Mouse (Mus musculus) midbrain, embryonic 10.5 days (tissue): Measurements from ENCODE around the gene Ap3b1. TPM values are rescaled to one million over a fixed set of nuclear protein-coding genes. Genes with fewer than 3 reads are reported as not detected.

Experiments used
- DNase-seq: peaks from one replicate; pipeline ENCODE4 v3.0.0-alpha.2; 2017; ENCODE audit warnings: low spot score
- H3K27ac ChIP-seq: fragments of 300-500 bp; sonication (generic); replicated peaks from 2 replicates; pipeline ENCODE4 v1.5.1; 2016; ENCODE audit warnings: mild to moderate bottlenecking
- H3K27me3 ChIP-seq: fragments of 300-500 bp; sonication (generic); 2 replicates; pipeline ENCODE4 v1.6.1; 2016; ENCODE audit warnings: low read depth, mild to moderate bottlenecking; ENCODE audit not compliant: poor library complexity, severe bottlenecking
- H3K36me3 ChIP-seq: fragments of 300-500 bp; sonication (generic); 2 replicates; pipeline ENCODE4 v1.6.1; 2016; ENCODE audit warnings: mild to moderate bottlenecking, moderate library complexity
- H3K4me1 ChIP-seq: fragments of 300-500 bp; sonication (generic); 2 replicates; pipeline ENCODE4 v1.6.1; 2016
- H3K4me3 ChIP-seq: fragments of 300-500 bp; sonication (generic); 2 replicates; pipeline ENCODE4 v1.5.1; 2016; ENCODE audit warnings: mild to moderate bottlenecking, moderate library complexity
- H3K9me3 ChIP-seq: fragments of 300-500 bp; sonication (generic); replicated peaks from 2 replicates; pipeline ENCODE4 v1.6.1; 2016; ENCODE audit warnings: mild to moderate bottlenecking
- WGBS: fragments of 180-500 bp; shearing (Covaris S2); methylation state at CpG from one replicate; pipeline ENCODE4 v1.1.7; 2016; 5-methylcytosine and 5-hydroxymethylcytosine counted together
- polyA plus RNA-seq: library from polyadenylated mRNA; unstranded; fragments of >200 nt; fragmentation: Nextera tagmentation; extraction: Ambion mirVana; gene quantifications from 2 replicates; pipeline ENCODE4 v1.2.1, GENCODE M21; 2016

Ap3b1 gene
- polyA plus RNA-seq, 1 experiment from 2014 or later, result 35.6 TPM

- Histone ChIP-seq H3K27me3 (no peaks in the 10 kb centered on the region), H3K27ac (no peak overlapping the region), H3K9me3 (no peaks in the 10 kb centered on the region), H3K4me1 (peaks cover 7% of the 10 kb centered on the region), H3K36me3 (no peaks in the 10 kb centered on the region), H3K4me3 (no peak overlapping the region)
- WGBS, result 82% methylated on average over 8 of the region's 8 CpGs
- no peak for DNase-seq
These were observed 23.3 kb downstream of the Ap3b1 start for GRCm38 (mm10) chr13:94381829-94382675.

GRCm38 (mm10) chr13:94384931-94385570 lies 26.3 kb downstream of the Ap3b1 start:
- 82% methylated on average over 3 of the region's 3 CpGs for WGBS
- no peak overlapping the region for H3K27ac ChIP-seq
- H3K27me3 ChIP-seq, result no peaks in the 10 kb centered on the region
- no peak overlapping the region for H3K4me3 ChIP-seq
- no peak for DNase-seq
- H3K4me1 ChIP-seq, result 0 out of 2 replicates have a peak, but pooled peaks cover 3% of the 10 kb centered on the region
- no peaks in the 10 kb centered on the region for H3K36me3 ChIP-seq
- H3K9me3 ChIP-seq, result no peaks in the 10 kb centered on the region

GRCm38 (mm10) chr13:94388566-94388965 lies 29.8 kb downstream of the Ap3b1 start:
- Histone ChIP-seq H3K4me3 (no peak overlapping the region), H3K9me3 (no peaks in the 10 kb centered on the region), H3K27ac (no peak overlapping the region), H3K36me3 (peaks cover 16% of the 10 kb centered on the region), H3K4me1 (0 out of 2 replicates have a peak, but pooled peaks cover 3% of the 10 kb centered on the region), H3K27me3 (no peaks in the 10 kb centered on the region)
- DNase-seq, result no peak
- 86% methylated on average over 3 of the region's 3 CpGs for WGBS

GRCm38 (mm10) chr13:94389541-94389940 lies 30.8 kb downstream of the Ap3b1 start:
- WGBS, result 95% methylated on average over 2 of the region's 2 CpGs
- Histone ChIP-seq H3K27ac (no peak overlapping the region), H3K27me3 (no peaks in the 10 kb centered on the region), H3K4me3 (no peak overlapping the region), H3K9me3 (no peaks in the 10 kb centered on the region), H3K4me1 (0 out of 2 replicates have a peak, but pooled peaks cover 3% of the 10 kb centered on the region), H3K36me3 (peaks cover 23% of the 10 kb centered on the region)
- no peak for DNase-seq

- no peaks in the 10 kb centered on the region for H3K27me3 ChIP-seq
- no peaks in the 10 kb centered on the region for H3K4me1 ChIP-seq
- DNase-seq, result no peak
- 91% methylated on average over 5 of the region's 5 CpGs for WGBS
- H3K27ac ChIP-seq, result no peak overlapping the region
- no peaks in the 10 kb centered on the region for H3K9me3 ChIP-seq
- H3K36me3 ChIP-seq, result peaks cover 47% of the 10 kb centered on the region
- no peak overlapping the region for H3K4me3 ChIP-seq
These were observed 33.5 kb downstream of the Ap3b1 start for GRCm38 (mm10) chr13:94392282-94392681.

- no peak overlapping the region for H3K4me3 ChIP-seq
- H3K27ac ChIP-seq, result no peak overlapping the region
- peaks cover 50% of the 10 kb centered on the region for H3K36me3 ChIP-seq
- 87% methylated on average over 9 of the region's 9 CpGs for WGBS
- no peaks in the 10 kb centered on the region for H3K9me3 ChIP-seq
- H3K27me3 ChIP-seq, result no peaks in the 10 kb centered on the region
- H3K4me1 ChIP-seq, result no peaks in the 10 kb centered on the region
- no peak for DNase-seq
These were observed 35.7 kb downstream of the Ap3b1 start for GRCm38 (mm10) chr13:94394486-94394885.

- Histone ChIP-seq H3K36me3 (peaks cover 50% of the 10 kb centered on the region), H3K4me3 (no peak overlapping the region), H3K4me1 (no peaks in the 10 kb centered on the region), H3K27me3 (no peaks in the 10 kb centered on the region), H3K27ac (no peak overlapping the region), H3K9me3 (no peaks in the 10 kb centered on the region)
- WGBS, result 93% methylated on average over 8 of the region's 8 CpGs
- no peak for DNase-seq
These were observed 37.0 kb downstream of the Ap3b1 start for GRCm38 (mm10) chr13:94395763-94396162.

- no peaks in the 10 kb centered on the region for H3K4me1 ChIP-seq
- H3K27me3 ChIP-seq, result no peaks in the 10 kb centered on the region
- H3K27ac ChIP-seq, result no peak overlapping the region
- H3K36me3 ChIP-seq, result peaks cover 50% of the 10 kb centered on the region
- no peak overlapping the region for H3K4me3 ChIP-seq
- no peaks in the 10 kb centered on the region for H3K9me3 ChIP-seq
- WGBS, result 94% methylated on average over 10 of the region's 10 CpGs
- DNase-seq, result no peak
These were observed 37.7 kb downstream of the Ap3b1 start for GRCm38 (mm10) chr13:94396392-94396920.

GRCm38 (mm10) chr13:94398568-94399374 lies 40.0 kb downstream of the Ap3b1 start:
- H3K27ac ChIP-seq, result no peak overlapping the region
- no peak for DNase-seq

GRCm38 (mm10) chr13:94400465-94400864 lies 41.7 kb downstream of the Ap3b1 start:
- DNase-seq, result no peak
- 92% methylated on average over 8 of the region's 8 CpGs for WGBS
- H3K4me1 ChIP-seq, result no peaks in the 10 kb centered on the region
- H3K4me3 ChIP-seq, result no peak overlapping the region
- H3K9me3 ChIP-seq, result peaks cover 6% of the 10 kb centered on the region; the same call in 1 of the 2 replicates
- no peak overlapping the region for H3K27ac ChIP-seq
- peaks cover 45% of the 10 kb centered on the region for H3K36me3 ChIP-seq
- no peaks in the 10 kb centered on the region for H3K27me3 ChIP-seq

More at GRCm38 (mm10) chr13:94398568-94399374, 40.0 kb downstream of the Ap3b1 start:
- Histone ChIP-seq H3K4me1 (no peaks in the 10 kb centered on the region), H3K9me3 (no peaks in the 10 kb centered on the region), H3K36me3 (peaks cover 42% of the 10 kb centered on the region), H3K4me3 (no peak overlapping the region), H3K27me3 (no peaks in the 10 kb centered on the region)
- 95% methylated on average over 12 of the region's 12 CpGs for WGBS

GRCm38 (mm10) chr13:94423600-94423999 lies 64.8 kb downstream of the Ap3b1 start:
- 89% methylated on average over 5 of the region's 5 CpGs for WGBS
- Histone ChIP-seq H3K9me3 (no peaks in the 10 kb centered on the region), H3K4me1 (no peaks in the 10 kb centered on the region), H3K36me3 (peaks cover 6% of the 10 kb centered on the region; the same call in 1 of the 2 replicates), H3K4me3 (no peak overlapping the region), H3K27me3 (no peaks in the 10 kb centered on the region), H3K27ac (no peak overlapping the region)
- DNase-seq, result no peak

- Histone ChIP-seq H3K4me1 (no peaks in the 10 kb centered on the region), H3K4me3 (no peak overlapping the region), H3K27me3 (no peaks in the 10 kb centered on the region), H3K27ac (no peak overlapping the region), H3K36me3 (peaks cover 22% of the 10 kb centered on the region), H3K9me3 (no peaks in the 10 kb centered on the region)
- no peak for DNase-seq
- 94% methylated on average over 2 of the region's 2 CpGs for WGBS
These were observed 70.8 kb downstream of the Ap3b1 start for GRCm38 (mm10) chr13:94429567-94429966.
